Mouse (Mus musculus) hematopoietic stem cell, adult 5-6 weeks (primary cell): ENCODE measurements at regions not wholly inside any gene's neighbourhood (a gene's known extent, or its start where the extent isn't known, plus 50 kb on each side); places are given as distances from the start of the nearest gene placed in this dataset.

Experiments used
- ATAC-seq, 2 experiments: fragments of 125-278 bp in 1 of 2; replicated peaks in 1 of 2; 2 replicates each; pipeline ENCODE4 v1.8.0; 2016 to 2017; ENCODE audit warnings: inconsistent platforms in 2 of 2, mild to moderate bottlenecking in 2 of 2, moderate number of reproducible peaks in 2 of 2, low read depth in 1 of 2, moderate TSS enrichment in 1 of 2; ENCODE audit not compliant: low FRiP score in 2 of 2, poor library complexity in 2 of 2, severe bottlenecking in 2 of 2, insufficient read depth in 1 of 2, low TSS enrichment in 1 of 2

DNA sequence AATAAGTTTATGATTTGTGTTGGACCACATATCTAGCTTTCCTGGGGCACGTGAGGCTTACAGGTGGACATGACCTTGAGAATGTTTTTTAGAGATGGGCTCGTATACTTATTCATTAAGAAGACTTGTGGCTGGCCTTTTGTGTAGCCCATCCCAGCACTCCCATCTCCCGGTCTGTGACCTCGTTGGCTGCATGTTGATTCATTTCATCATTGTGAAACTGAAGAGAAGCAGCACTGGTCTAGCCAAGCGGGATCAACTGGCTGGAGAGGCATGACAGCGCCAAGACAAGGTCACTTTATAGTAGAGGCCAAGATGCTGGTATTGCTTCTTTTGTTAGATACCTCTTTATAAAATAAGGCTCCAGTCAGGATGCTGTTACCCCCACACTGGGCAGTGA, 236.0 kb downstream of the Ttll7 start:
- ATAC-seq: no peak

DNA sequence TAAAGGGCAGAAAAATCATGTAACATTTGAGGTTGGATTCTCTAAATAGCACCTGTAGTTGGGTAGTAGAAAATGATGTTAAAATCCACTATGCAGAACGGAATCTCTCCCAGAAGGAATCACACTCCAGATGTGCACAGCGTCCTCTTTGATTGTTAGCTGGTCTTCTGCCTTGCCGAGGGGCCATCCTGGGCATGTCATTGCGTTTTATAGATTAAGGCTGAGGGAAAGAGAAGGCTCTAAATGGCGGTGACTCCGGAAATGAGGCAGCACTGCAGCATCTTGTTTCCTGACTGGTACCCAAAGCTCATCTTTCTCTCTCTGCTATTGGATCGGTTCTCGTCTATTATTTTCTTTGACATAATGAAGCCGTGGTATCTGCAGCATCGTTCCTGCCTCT, 237.5 kb downstream of the Ttll7 start:
- no peak for ATAC-seq

DNA sequence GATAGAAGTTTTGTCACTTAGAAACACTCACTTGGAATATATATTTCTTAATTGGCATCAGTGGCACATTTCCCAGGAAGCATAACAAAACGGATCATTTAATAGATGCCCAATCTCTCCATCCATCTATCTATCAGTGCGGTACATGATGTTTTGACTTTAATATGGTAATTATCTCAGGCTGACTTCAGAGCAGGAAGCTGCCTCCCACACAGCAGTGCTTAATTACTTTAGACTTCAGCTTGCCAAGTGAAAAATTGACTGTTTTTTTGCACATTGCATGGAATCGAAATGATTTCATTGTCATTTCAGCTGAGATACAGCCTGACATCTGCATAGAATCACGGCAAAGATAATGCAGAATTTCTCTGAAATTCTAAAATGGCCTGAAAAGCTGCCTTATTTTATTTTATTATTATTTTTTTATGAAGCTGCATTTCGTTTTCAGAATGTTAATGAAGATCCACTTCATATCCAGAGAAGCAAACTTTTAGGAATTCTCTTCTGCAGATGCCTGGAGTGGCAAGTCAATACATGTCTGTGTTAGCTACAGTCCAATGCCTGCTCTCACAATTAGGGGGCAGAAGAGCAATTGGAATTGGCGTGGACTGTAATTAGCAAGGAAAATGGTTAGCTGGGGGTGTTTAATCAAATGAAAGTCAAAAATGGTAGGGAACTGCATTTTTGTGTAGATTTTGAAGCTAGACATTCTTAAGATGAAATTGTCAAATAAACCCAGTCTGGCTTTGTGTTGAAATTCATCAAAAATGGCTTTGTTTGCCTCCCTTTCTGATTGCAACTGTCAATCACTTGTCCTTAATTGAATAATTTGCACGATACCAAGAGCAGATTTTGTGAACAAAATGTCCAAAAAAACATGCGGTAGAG, 240.3 kb downstream of the Ttll7 start:
- no peak for ATAC-seq

DNA sequence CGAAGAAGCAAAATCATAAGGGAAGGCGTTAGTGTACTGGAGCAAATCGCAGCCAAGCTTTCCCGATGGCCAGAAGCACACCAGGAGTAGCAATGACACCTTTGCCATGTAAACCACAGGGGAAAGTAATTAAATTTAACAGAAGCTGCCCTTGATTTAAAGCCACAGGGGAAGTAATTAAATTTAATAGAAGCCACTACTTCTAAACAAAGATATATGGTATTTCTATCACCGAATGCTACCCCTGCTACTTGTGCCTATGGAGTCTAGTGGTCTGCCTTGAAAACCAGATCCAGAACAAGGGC, 240.9 kb downstream of the Ttll7 start:
- ATAC-seq: no peak

DNA sequence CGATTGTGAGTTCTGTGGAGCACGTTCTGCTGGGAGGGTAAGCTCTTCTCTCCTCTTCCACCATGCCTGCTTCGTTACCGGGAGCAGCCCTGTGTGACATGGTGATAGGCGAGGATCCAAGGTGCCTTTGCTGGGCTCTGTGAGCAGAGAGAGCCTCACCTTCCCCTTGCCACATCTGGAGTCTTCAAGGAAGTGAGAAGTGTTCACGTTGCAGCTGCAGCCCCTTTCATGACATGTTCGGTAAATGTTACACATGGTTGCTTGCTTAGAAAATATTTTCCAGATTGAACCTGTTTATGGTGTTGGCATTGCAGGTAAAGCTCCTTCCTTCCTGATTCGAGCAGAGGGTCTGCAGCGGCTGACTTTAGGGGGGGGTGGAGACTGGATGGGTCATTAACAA, 244.0 kb downstream of the Ttll7 start:
- no peak for ATAC-seq

DNA sequence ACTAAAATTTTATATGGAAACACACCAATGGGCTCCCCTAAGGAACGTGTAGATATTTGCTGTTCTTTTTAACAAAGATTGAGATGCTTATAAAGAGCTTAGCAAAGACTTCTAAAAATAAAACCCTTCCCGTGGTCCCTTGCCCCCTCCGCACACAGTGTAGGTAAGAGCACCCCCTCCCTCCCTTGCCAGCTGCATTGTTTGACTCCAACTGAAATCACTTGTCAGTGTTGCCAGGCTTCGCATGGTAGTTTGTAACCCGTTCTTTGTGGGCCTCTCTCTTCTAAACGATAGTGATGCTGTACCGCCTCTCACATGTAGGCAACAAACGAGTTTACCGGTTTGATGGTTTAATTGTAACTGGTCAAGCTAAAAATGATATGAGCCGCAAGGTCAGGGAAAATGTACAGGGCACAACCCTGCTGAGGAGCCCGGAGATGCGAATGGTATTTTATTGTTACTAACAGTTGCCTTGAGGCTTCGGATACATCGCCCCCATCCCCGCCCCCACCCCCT, 246.0 kb downstream of the Ttll7 start:
- ATAC-seq: no peak

DNA sequence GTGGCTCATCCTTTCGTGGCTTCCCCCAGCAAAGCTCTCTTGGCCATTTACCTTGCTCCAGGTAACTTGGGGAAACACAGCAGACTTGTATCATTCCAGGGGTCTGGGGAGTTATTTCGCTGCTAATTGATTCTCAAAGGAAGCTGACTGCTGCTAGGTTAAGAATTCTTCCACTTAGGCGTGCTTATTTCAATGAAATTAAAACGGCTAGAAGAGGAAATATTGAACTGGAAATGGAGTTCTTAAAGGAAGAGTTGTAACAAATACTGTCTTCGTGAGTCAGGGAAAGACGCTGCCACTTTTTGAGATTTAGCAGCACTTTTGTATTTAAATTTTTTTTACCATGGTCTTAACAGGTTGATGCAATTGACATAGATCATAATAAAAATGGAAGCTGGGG, 246.4 kb downstream of the Ttll7 start:
- ATAC-seq: no peak

DNA sequence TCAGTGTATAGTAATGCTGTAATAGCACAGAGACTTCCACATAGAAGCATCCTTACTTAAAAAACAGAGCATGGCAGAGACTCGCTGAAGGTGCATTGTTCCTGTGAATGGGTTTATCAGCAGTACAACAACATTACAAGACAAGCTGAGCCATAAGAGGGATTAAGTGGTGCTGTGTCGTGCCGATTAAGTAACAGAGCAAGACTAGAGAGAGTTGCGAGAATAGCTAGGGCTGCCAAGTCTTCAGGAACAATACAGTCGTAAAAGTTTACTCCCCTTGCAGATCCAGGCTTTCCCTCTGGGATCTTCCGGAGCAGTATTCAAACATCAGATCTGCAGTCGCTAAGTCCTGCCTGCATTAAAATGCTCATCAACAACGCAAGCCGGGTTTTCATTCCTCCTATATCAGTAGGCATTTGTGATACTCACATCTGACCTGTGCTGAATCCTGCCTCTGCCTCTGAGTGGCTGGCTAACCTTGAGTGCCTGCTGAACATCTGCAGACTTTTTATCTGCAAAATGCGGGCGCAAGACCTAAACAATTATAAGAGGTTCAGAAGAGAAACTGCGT, 247.1 kb downstream of the Ttll7 start:
- ATAC-seq: no peak; a peak in 1 of 4 replicates

DNA sequence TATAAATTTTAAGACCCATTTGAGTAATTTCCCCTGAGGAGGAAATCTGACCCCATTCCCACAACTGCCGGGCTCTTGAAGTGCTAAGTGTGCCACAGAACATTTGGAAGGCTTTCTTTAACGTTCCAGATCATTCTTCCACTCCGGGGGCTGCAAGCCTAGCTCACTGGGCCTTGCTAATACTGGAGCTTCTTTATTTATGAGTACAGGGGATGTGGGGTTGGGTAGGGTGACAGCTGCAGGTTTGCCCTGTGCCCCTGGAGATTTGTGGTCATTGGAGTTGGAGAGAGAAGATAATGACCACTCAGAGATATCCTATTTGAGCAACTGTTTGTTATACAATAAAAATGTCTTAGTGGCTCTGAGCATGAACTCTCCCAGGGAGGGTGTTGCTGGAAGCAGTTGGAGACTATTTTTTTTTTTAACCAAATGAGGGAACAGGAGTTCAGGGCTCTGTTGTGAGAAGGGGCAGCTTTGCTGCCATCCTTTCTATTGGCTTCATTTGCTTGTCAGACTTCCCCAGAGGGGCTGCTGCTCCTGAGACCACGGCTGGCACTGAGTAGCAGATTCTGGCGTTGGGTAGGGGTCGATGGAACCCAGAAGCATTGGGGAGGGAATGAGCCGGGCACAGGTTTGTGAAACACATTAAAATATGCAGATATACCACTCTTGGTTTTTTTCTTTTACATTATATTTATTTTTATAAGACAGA, 249.0 kb downstream of the Ttll7 start:
- no peak for ATAC-seq

DNA sequence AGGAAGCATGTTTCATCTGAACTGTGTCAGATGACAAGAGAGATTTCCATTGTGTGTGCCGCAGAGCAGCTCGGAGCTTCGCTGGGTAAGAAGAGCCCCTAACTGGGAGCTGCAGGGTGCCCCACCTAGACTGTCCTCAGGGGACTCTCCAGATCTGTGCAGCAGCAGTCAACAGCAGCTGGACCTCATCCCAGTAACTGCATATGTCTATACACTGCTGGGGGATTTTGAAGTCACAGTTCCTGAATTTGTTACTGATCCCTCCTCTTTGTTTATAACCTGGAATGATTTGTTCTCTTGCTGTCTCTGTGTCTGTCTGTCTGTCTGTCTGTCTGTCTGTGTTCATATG, 249.6 kb downstream of the Ttll7 start:
- no peak for ATAC-seq

DNA sequence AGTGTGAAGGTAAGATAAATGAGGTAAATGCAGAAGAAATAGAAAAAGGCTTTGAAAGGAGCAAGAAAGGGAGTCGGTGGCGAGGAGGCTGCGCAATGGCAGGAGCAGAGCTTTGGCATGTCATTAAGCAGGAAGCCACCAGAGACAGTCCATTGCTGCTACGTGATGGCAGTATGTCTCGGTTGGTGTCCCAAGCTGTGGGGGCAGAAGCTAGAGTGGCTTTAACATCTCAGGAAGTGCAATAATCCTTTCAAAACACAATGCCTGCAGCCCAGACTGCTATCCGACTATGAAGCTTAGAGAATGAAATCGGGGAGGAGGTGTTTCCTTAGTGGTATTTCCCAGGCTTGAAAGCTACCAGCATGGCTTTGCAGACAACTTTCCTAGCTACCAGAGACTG, 251.3 kb downstream of the Ttll7 start:
- ATAC-seq: no peak

DNA sequence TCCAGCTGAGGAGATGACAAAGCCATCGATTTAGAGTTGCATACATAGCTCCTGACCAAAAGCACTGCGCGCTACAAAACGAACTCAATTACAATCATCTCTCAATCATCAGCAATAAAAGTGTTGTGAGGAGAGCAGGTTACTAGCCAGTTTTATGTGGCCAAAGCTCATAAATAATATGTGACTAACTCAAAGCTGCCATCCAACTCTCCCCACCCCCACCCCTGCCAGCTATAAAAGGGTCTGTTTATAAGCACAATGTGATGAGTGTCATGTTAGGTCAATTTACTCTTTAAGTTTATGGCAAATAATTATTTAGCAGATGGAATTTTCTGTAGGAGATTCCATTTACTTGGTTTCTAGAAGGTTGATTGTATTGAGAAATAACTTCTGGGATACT, 265.4 kb downstream of the Ttll7 start:
- no peak for ATAC-seq

DNA sequence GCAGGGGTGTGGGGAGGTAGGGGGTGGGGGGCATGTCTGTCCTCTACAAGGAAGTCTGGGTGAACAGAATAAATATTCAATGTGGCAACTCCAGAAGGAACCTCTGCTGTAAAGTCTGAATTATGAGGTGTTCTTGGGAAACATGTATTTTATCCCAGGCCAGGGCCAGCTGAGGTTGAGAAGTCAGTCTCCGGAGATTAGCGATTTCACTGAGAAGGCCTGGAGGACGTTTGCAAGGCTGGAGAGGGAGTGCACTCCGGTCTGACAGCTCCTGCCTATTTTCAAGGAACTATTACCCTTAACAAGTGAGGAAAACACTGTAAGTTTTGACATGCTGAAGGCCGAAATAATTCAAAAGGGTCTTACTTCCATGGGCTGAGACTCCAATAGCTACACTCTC, 265.9 kb downstream of the Ttll7 start:
- no peak for ATAC-seq

DNA sequence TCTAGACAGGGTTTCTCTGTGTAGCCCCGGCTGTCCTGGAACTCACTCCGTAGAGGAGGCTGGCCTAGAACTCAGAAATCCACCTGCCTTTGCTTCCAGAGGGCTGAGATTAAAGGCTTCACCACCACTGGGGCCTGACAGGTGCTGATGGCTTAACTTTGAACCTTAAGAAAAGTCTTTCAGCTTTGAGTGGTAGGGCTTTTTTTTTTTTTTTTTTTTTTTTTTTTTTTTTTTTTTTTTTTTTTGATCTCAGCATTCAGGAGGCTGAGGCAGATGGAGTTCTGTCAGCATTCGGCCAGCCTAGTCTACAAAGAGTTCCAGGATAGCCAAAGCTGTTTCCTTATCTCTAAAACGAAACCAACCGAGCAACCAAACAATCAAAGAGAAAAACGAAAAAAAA, 266.5 kb downstream of the Ttll7 start:
- no peak for ATAC-seq

DNA sequence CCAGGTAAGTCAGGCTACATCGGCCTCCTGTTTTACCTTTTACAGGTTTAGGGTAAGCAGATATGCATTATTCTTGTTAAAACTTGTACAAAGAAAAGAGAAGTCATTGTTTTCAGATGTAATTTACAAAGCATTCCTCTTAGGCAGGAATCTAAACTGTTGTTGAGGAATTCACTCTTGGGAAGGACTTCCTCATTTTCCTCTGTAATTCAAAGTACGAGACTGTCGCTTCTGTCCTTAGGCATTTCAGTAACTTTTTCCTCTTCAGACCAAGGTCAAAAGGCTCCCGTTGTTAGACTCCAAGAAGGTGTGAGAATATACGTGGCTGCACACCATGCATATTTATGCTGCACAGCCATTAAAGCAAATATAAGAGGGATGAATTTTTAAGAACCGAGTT, 269.7 kb downstream of the Ttll7 start:
- ATAC-seq: no peak

DNA sequence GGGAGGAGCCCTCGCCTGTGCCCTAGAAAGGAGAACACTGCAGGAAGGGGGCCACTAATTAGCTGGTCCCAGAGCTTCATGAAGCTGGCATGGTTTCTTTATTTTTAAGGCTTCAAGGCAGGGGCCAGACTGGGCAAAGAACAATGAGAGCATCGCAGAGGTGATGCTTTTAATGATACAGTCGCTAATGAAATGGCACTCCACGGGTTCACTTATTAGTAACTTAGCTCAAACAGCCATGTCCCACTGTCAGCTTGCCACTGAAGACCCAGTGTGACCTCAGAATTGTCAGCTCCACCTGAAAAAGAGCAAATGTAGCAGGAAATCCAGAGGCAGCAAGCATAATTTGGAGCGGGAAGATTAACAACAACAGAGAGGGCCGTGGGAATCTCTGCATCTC, 275.6 kb downstream of the Ttll7 start:
- no peak for ATAC-seq

DNA sequence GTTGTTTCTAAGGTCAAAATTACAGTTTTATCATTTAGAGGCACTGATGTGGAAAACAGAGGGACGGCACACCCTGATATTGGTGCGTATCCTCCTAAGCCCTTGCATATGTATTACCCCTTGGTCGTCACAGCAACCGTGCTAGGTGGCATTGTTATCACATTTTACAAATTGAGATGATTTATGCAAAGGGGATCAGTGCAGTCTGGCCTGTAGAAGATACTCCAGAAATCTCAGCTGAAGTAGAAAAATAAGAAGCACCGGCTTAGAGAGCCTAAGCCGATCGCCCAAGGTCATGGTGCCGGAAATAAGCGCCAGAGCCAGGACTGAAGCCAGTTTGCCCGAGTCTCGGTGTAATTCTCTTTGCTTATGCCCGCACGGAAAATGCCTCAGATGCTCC, 280.7 kb downstream of the Ttll7 start:
- ATAC-seq: no peak

DNA sequence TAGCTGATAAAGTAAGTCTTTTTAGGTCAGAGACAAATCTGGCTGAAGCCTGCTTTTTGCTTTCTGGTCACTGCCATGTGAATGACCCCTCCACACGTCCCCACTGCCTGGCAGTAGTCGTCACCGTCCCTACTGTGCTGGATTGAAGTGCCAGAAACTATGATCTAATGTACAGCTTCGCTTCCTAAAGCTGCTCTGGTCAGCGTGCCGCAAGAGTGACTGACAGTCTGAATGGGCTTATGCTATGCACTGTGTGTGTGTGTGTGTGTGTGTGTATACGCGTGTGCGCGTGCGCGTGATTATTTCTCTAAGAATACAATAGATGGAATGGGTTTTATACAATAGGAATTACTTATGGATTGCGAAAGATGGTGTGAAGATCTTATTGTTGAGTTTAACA, 281.2 kb downstream of the Ttll7 start:
- no peak for ATAC-seq

DNA sequence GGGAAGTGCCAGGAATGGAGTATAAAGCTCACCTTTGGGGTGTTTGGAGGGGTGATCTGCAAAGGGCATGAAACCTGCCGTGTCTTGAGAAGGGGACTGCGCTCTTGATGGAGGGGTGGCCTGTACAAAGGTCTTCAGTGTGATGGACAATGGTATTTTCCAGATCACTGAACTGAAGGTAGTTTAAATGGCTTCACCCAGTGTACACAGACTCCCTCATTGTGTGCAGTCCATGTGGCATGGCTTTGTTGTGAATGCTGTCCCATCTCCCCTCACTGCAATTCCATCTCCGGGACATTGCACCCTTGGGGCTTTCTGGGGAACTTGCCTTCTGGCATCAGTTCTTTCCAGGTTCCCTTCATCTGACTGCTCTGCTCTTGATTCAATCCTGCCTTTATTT, 288.2 kb downstream of the Ttll7 start:
- ATAC-seq: no peak
